Mouse (Mus musculus) ES-Bruce4 (cell line): ENCODE measurements at regions not wholly inside any gene's neighbourhood (a gene's known extent, or its start where the extent isn't known, plus 50 kb on each side); places are given as distances from the start of the nearest gene placed in this dataset.

Source experiments
- CTCF ChIP-seq: IDR thresholded peaks from one replicate; pipeline ENCODE4 v1.8.1; 2011; ENCODE audit warnings: low read depth, low read length
- POLR2A ChIP-seq: IDR thresholded peaks from one replicate; pipeline ENCODE4 v1.8.1; 2011; ENCODE audit warnings: low read length; ENCODE audit not compliant: insufficient read depth

GRCm38 (mm10) chr4:53238314-53239259 is 78.9 kb upstream of the Abca1 start:
- TF ChIP-seq POLR2A, result no peak
- no peak for TF ChIP-seq CTCF
